ENCODE assay signal across 15 mouse cellular contexts in the genomic region with DNA sequence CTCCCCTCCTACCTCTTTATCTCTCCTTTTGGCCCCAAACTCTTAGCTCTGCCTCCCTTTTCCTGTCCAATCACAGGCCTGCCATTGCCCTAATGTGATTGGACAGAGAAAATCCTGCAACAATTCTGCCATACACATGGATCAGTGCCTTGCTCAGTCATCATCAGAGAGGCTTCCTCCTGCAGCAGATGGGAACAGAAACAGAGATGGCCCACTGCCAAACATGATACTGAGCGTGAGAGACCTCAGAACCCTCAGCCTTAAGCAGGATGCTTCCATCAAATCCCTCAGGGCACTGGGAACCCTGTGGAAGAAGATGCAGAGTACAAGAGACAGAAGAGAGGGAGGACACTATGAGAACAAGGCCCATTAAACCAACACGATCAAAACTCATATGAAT.
"Had no signal": no experiment of that assay in that cellular context is flagged by ENCODE, and none has a peak within 500 bp of the region (broad histone marks: within the 10 kb centered on the region; RNA-seq: fewer than 3 reads in every experiment).

No protein-coding gene starts in this region.

- H3K9ac ChIP-seq: kidney, embryonic 15.5 days; limb, embryonic 15.5 days; liver, embryonic 12.5 days; lung, embryonic 15.5 days; midbrain, embryonic 12.5 days; neural tube, embryonic 15.5 days had no signal

- H3K4me1 ChIP-seq: kidney, embryonic 15.5 days; limb, embryonic 15.5 days; liver, embryonic 12.5 days; lung, embryonic 15.5 days; midbrain, embryonic 12.5 days; neural tube, embryonic 15.5 days had no signal

- H3K27me3 ChIP-seq: kidney, embryonic 15.5 days; limb, embryonic 15.5 days; liver, embryonic 12.5 days; lung, embryonic 15.5 days; midbrain, embryonic 12.5 days; neural tube, embryonic 15.5 days had no signal

- H3K27ac ChIP-seq: kidney, embryonic 15.5 days; left cerebral cortex, adult 2 months; limb, embryonic 15.5 days; liver, embryonic 12.5 days; lung, embryonic 15.5 days; midbrain, embryonic 12.5 days; neural tube, embryonic 15.5 days had no signal

- H3K4me3 ChIP-seq: kidney, embryonic 15.5 days; left cerebral cortex, adult 2 months; limb, embryonic 15.5 days; liver, embryonic 12.5 days; lung, embryonic 15.5 days; midbrain, embryonic 12.5 days; myocyte; neural tube, embryonic 15.5 days had no signal

- H3K36me3 ChIP-seq: kidney, embryonic 15.5 days; limb, embryonic 15.5 days; liver, embryonic 12.5 days; lung, embryonic 15.5 days; midbrain, embryonic 12.5 days; neural tube, embryonic 15.5 days had no signal

- H3K4me2 ChIP-seq: kidney, embryonic 15.5 days; limb, embryonic 15.5 days; liver, embryonic 12.5 days; lung, embryonic 15.5 days; midbrain, embryonic 12.5 days; neural tube, embryonic 15.5 days had no signal

- DNase-seq: kidney, adult 18-20 months; kidney, postnatal 14 days; lung, postnatal 14 days; right cerebral cortex, postnatal 4 days; spleen, adult 18-20 months; thymus, adult 2 months; thymus, postnatal 25 days had no signal

- ATAC-seq: liver, embryonic 12.5 days had no signal

- H3K9me3 ChIP-seq: kidney, embryonic 15.5 days; limb, embryonic 15.5 days; liver, embryonic 12.5 days; lung, embryonic 15.5 days; midbrain, embryonic 12.5 days; neural tube, embryonic 15.5 days had no signal
